20 mouse cellular contexts compared by ENCODE assay signal in genomic region chr8:95821266-95821665, GRCm38 (mm10).
"Had no signal": no experiment of that assay in that cellular context is flagged by ENCODE, and none has a peak within 500 bp of the region (broad histone marks: within the 10 kb centered on the region; RNA-seq: fewer than 3 reads in every experiment).

No protein-coding gene starts in this region.

- H3K4me1 ChIP-seq: intestine, embryonic 15.5 days; lung, embryonic 15.5 days; midbrain, embryonic 12.5 days; midbrain, embryonic 15.5 days; neural tube, embryonic 12.5 days had no signal

- H3K9ac ChIP-seq: intestine, embryonic 15.5 days; lung, embryonic 15.5 days; midbrain, embryonic 12.5 days; midbrain, embryonic 15.5 days; neural tube, embryonic 12.5 days had no signal

- H3K4me2 ChIP-seq: intestine, embryonic 15.5 days; lung, embryonic 15.5 days; midbrain, embryonic 12.5 days; midbrain, embryonic 15.5 days; neural tube, embryonic 12.5 days had no signal

- H3K36me3 ChIP-seq: intestine, embryonic 15.5 days; lung, embryonic 15.5 days; midbrain, embryonic 12.5 days; midbrain, embryonic 15.5 days; neural tube, embryonic 12.5 days had no signal

- H3K27me3 ChIP-seq: intestine, embryonic 15.5 days; lung, embryonic 15.5 days; midbrain, embryonic 12.5 days; midbrain, embryonic 15.5 days; neural tube, embryonic 12.5 days had no signal

- ATAC-seq: hindbrain, embryonic 16.5 days; intestine, embryonic 15.5 days; midbrain, embryonic 15.5 days had no signal

- H3K27ac ChIP-seq: intestine, embryonic 15.5 days; left cerebral cortex, adult 2 months; lung, embryonic 15.5 days; midbrain, embryonic 12.5 days; midbrain, embryonic 15.5 days; neural tube, embryonic 12.5 days; stomach, postnatal 0 days had no signal

- H3K9me3 ChIP-seq: intestine, embryonic 15.5 days; lung, embryonic 15.5 days; midbrain, embryonic 12.5 days; midbrain, embryonic 15.5 days; neural tube, embryonic 12.5 days had no signal

- H3K4me3 ChIP-seq: intestine, embryonic 15.5 days; left cerebral cortex, adult 2 months; lung, embryonic 15.5 days; midbrain, embryonic 12.5 days; midbrain, embryonic 15.5 days; neural tube, embryonic 12.5 days had no signal

- DNase-seq: kidney, adult 18-20 months; kidney, adult 9 months; kidney, postnatal 14 days; kidney, postnatal 4 days; layer of hippocampus, postnatal 36 days; lung, adult 18-20 months; lung, postnatal 10 days; lung, postnatal 4 days; right cerebral cortex, postnatal 4 days; thymus, adult 2 months; thymus, postnatal 14 days; thymus, postnatal 4 days had no signal
